Comparison of ENCODE assay signal across 13 mouse cellular contexts in the genomic region with DNA sequence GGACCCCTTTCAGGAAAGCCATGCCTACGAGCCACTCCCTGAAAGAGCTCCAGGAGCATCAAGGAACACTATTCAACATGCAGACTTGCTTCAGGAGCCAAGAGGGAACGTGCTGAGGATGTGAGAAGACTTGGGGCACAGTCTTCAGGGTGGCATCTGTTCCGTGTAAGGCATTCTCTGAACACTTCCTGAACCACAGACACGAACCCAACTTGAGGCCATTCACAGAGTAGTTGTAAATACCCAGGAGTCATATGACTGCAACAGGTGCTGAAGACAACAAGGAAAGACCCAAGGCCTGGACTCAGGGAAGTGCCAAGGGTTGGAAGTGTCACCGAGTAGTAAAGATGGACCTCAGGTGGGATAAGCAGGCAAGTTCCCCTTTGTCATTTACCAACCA.
"Had no signal": no experiment of that assay in that cellular context is flagged by ENCODE, and none has a peak within 500 bp of the region (broad histone marks: within the 10 kb centered on the region; RNA-seq: fewer than 3 reads in every experiment).

No protein-coding gene starts in this region.

- H3K9me3 ChIP-seq: limb, embryonic 10.5 days; midbrain, embryonic 13.5 days; neural tube, embryonic 15.5 days had no signal

- H3K27ac ChIP-seq: limb, embryonic 10.5 days; midbrain, embryonic 13.5 days; neural tube, embryonic 15.5 days; stomach, postnatal 0 days had no signal

- H3K4me1 ChIP-seq: limb, embryonic 10.5 days; midbrain, embryonic 13.5 days; neural tube, embryonic 15.5 days had no signal

- H3K4me2 ChIP-seq: midbrain, embryonic 13.5 days; neural tube, embryonic 15.5 days had no signal

- H3K27me3 ChIP-seq: midbrain, embryonic 13.5 days; neural tube, embryonic 15.5 days had no signal

- ATAC-seq: lung, postnatal 0 days; midbrain, embryonic 13.5 days had no signal

- H3K4me3 ChIP-seq: limb, embryonic 10.5 days; midbrain, embryonic 13.5 days; neural tube, embryonic 15.5 days had no signal

- H3K9ac ChIP-seq: midbrain, embryonic 13.5 days; neural tube, embryonic 15.5 days had no signal

- DNase-seq: kidney, adult 18-20 months; kidney, postnatal 10 days; kidney, postnatal 4 days; lung, adult 2 months; lung, postnatal 36 days; right cerebral cortex, adult 18-20 months; right cerebral cortex, postnatal 25 days; thymus, postnatal 4 days had no signal
